Mouse (Mus musculus): Measurements from ENCODE around the gene Prkn. TPM values are rescaled to one million over a fixed set of nuclear protein-coding genes. Genes with fewer than 3 reads are reported as not detected.
A peak's percentile ranks its signal among the peaks of the same experiment; 100 is the strongest.

Gene Prkn
- polyA plus RNA-seq, 1 experiment = 16.7 TPM

DNA sequence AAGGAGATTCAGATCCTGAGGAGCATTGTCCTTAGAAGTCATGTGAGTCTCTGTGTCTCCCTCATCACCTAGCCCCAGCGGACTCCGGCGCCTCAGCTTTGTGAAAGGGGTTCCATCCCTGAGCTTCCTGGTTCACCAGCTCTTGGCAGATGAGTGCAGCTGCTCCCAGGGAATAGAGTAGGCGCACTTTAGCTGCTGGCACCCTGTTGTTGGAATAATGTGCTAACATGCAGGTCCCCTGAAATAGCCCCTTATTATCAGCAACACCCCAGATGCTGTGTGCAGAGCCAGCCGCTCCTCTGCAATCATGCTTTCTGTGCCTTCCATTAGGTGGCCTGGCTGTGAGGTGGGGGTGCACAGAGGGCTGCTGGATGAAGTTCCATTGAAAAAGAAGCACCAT lies 767.7 kb downstream of the Prkn start:
- no peaks in the 10 kb centered on the region for H3K27me3 ChIP-seq (ENCODE audit: control insufficient read depth, insufficient read depth, low read length)
- no peak overlapping the region for H3K4me3 ChIP-seq (replicated peaks; ENCODE audit: insufficient read depth, low read depth, low read length)
- TF ChIP-seq CTCF (IDR thresholded peaks at IDR 0.05; ENCODE audit: borderline replicate concordance, insufficient read depth, low read depth, low read length) = no peak
- no peak for TF ChIP-seq POLR2A (IDR thresholded peaks at IDR 0.05; ENCODE audit: borderline replicate concordance, insufficient read depth, low read length)
- 99% methylated on average over 5 of the region's 5 CpGs for WGBS
- H3K27ac ChIP-seq (ENCODE audit: insufficient read depth, low read length) = no peak overlapping the region
- H3K4me1 ChIP-seq (ENCODE audit: control insufficient read depth, insufficient read depth, low read length) = no peaks in the 10 kb centered on the region
- DNase-seq = no peak

DNA sequence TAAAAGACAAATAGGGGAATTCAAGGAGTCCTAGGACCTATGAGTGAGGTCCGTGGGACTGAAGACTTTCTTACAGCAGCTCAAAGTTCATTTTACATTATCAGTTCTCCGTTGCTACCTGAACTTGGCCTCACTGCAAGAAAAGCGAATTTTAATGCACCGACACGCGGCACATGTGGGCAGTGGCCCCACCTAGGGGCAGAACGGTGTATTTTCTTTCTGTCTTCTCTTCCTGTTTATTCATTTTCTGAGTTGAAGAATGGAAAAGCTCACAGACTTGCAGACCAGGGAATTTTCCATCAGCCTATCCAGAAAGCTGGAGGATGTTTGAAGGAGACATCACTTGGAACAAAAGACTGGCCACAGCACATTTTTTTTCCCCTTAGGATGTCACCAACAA lies 771.3 kb downstream of the Prkn start:
- Histone ChIP-seq H3K27ac (ENCODE audit: insufficient read depth, low read length) (no peak overlapping the region), H3K4me3 (replicated peaks; ENCODE audit: insufficient read depth, low read depth, low read length) (no peak overlapping the region), H3K27me3 (ENCODE audit: control insufficient read depth, insufficient read depth, low read length) (no peaks in the 10 kb centered on the region), H3K4me1 (ENCODE audit: control insufficient read depth, insufficient read depth, low read length) (peaks cover 4% of the 10 kb centered on the region; the same call in 1 of the 2 replicates)
- peak; percentile 69 to 74 for DNase-seq
- peak; percentile 92 for TF ChIP-seq CTCF (IDR thresholded peaks at IDR 0.05; ENCODE audit: borderline replicate concordance, insufficient read depth, low read depth, low read length)
- TF ChIP-seq POLR2A (IDR thresholded peaks at IDR 0.05; ENCODE audit: borderline replicate concordance, insufficient read depth, low read length) = no peak
- 4% methylated on average over 7 of the region's 7 CpGs for whole genome bisulfite sequencing

DNA sequence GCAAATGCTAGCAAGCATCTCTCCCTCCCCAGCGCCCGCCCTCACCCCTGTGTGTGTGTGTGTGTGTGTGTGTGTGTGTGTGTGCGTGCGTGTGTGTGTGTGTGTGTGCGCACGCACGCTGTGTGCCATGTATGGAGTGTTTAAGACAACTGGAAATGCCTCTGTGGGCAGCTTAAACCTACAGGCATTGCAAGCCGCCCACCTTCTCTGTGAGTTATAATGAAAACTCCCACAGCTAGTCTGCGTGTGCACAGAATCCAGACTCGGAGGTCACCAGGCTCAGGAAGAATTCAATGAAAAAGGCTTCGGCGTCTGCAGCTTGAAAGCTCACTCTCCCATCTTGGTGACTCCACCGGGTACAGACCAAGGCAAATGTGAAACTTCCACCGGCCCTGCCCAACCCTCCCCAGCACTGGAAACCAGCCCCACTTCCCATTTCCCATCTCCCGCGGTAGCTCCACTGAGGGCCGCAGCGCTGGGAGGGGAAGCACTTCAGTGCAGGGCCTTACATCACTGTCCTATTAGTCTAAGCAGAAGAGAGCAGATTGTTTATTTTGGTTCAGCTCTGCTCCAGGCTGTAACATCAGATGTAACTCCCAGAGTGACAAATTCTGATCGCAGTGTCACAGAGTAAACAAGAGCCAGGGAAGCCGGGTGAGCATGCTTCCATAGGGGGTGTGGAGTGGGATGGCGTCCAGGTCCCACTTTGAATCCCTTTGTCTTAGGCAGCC lies 772.8 kb downstream of the Prkn start:
- H3K27me3 ChIP-seq (ENCODE audit: control insufficient read depth, insufficient read depth, low read length) = no peaks in the 10 kb centered on the region
- no peak overlapping the region for H3K4me3 ChIP-seq (replicated peaks; ENCODE audit: insufficient read depth, low read depth, low read length)
- peaks cover 4% of the 10 kb centered on the region; the same call in 1 of the 2 replicates for H3K4me1 ChIP-seq (ENCODE audit: control insufficient read depth, insufficient read depth, low read length)
- WGBS = 81% methylated on average over 21 of the region's 21 CpGs
- no peak for TF ChIP-seq POLR2A (IDR thresholded peaks at IDR 0.05; ENCODE audit: borderline replicate concordance, insufficient read depth, low read length)
- TF ChIP-seq CTCF (IDR thresholded peaks at IDR 0.05; ENCODE audit: borderline replicate concordance, insufficient read depth, low read depth, low read length) = no peak
- no peak overlapping the region for H3K27ac ChIP-seq (ENCODE audit: insufficient read depth, low read length)
- no peak for DNase-seq

DNA sequence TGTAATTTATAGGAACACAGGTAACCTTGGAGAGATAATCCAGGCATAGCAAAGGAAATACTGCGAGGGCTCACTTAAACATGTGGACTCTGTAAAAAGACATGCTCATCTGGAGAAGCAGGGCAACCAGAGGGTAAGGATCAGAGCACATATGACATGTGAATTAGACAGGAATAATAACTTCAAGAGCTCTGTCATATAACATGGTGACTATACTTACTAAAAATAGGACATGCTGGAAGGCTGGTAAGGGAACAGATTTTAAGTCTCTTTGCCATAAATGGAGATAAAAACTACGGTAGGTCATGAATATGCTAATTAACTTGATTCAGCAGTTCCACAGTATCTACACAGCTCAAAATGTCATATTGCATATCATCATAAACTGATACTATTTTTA lies 777.4 kb downstream of the Prkn start:
- Histone ChIP-seq H3K27ac (ENCODE audit: insufficient read depth, low read length) (no peak overlapping the region), H3K4me3 (replicated peaks; ENCODE audit: insufficient read depth, low read depth, low read length) (no peak overlapping the region), H3K27me3 (ENCODE audit: control insufficient read depth, insufficient read depth, low read length) (no peaks in the 10 kb centered on the region), H3K4me1 (ENCODE audit: control insufficient read depth, insufficient read depth, low read length) (peaks cover 9% of the 10 kb centered on the region; the same call in 1 of the 2 replicates)
- no peak for DNase-seq
- TF ChIP-seq POLR2A (IDR thresholded peaks at IDR 0.05; ENCODE audit: borderline replicate concordance, insufficient read depth, low read length) (no peak), CTCF (IDR thresholded peaks at IDR 0.05; ENCODE audit: borderline replicate concordance, insufficient read depth, low read depth, low read length) (no peak)
- WGBS = 86% methylated on average over 2 of the region's 2 CpGs

DNA sequence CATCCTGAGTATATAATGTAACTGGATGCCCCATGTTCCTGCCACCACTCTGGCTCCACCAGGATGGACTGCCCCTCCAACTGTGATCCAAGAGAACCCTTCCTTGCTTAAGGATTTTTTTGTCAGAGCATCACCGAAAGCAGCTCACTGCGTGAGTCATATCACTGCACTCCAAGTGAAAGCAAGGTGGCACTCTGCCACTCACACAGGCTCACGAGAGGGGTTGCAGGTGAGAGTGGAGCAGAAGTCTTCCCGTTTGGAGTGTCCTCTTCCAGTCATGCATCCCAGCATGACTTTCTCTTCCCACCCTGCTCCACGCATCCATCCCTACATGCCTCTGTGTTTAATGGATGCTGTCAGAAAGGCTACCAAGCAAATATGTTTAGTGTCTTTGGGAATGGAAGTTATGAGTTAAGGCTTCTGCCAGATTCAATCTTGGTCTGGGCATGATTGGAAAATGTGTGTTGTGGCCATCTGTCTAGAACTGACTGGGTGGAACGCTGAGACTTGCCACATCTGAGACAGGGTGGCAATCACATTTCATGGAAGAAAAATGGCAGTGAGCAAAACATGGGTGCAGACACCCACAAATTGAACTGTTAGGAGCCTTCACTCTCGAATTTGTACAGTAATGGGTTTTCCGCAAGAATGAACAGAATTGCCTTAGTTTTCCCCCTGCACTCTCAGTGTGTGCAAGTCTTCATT lies 778.9 kb downstream of the Prkn start:
- Histone ChIP-seq H3K27ac (ENCODE audit: insufficient read depth, low read length) (no peak overlapping the region), H3K27me3 (ENCODE audit: control insufficient read depth, insufficient read depth, low read length) (no peaks in the 10 kb centered on the region), H3K4me1 (ENCODE audit: control insufficient read depth, insufficient read depth, low read length) (peaks cover 6% of the 10 kb centered on the region; the same call in 1 of the 2 replicates), H3K4me3 (replicated peaks; ENCODE audit: insufficient read depth, low read depth, low read length) (no peak overlapping the region)
- 47% methylated on average over 8 of the region's 8 CpGs for WGBS
- no peak for TF ChIP-seq POLR2A (IDR thresholded peaks at IDR 0.05; ENCODE audit: borderline replicate concordance, insufficient read depth, low read length)
- no peak for TF ChIP-seq CTCF (IDR thresholded peaks at IDR 0.05; ENCODE audit: borderline replicate concordance, insufficient read depth, low read depth, low read length)
- peak in 1 of 2 experiments; percentile 38 for DNase-seq

DNA sequence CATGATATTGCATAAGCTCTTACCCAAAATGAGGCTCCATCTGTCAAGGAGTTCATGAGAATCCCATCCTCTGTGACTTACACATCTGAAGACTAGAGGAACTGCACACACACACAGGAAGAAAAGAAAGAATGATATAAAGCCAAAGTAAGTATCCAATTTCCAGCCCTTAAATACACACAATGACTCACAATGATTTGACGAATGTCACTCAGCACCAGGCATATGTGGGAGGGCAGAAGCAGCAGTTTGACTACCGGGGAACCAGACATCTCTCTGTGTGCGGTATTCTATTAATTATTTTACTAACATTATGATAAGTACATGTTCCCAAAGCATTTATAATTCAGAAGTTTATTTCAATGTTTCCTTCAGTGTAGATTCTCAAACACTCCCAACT lies 780.6 kb downstream of the Prkn start:
- Histone ChIP-seq H3K4me3 (replicated peaks; ENCODE audit: insufficient read depth, low read depth, low read length) (no peak overlapping the region), H3K27ac (ENCODE audit: insufficient read depth, low read length) (no peak overlapping the region), H3K4me1 (ENCODE audit: control insufficient read depth, insufficient read depth, low read length) (peaks cover 5% of the 10 kb centered on the region; the same call in 1 of the 2 replicates), H3K27me3 (ENCODE audit: control insufficient read depth, insufficient read depth, low read length) (no peaks in the 10 kb centered on the region)
- DNase-seq = no peak
- no peak for TF ChIP-seq POLR2A (IDR thresholded peaks at IDR 0.05; ENCODE audit: borderline replicate concordance, insufficient read depth, low read length)
- no peak for TF ChIP-seq CTCF (IDR thresholded peaks at IDR 0.05; ENCODE audit: borderline replicate concordance, insufficient read depth, low read depth, low read length)
- 97% methylated on average over 3 of the region's 3 CpGs for WGBS

DNA sequence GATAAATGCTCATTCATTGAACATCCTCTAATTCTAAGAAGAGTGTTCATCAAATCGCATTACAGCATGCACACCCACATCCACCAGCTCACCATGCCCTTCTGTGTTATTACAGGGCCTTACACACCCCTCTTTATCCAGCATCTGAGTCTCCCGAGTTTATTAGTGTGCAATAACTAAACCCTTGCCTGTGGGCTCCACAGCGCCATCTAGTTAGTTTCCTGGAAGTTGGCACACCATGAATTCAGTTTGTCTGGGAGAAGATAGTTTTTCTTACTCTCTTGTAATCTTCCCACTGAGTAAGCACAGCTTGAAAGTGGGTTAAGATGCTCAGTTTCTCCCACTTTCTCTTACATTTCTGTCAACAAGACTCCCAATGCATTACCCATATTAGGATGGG lies 781.3 kb downstream of the Prkn start:
- 63% methylated on average over 3 of the region's 3 CpGs for WGBS
- peak in 1 of 2 experiments; percentile 15 for DNase-seq
- peaks cover 5% of the 10 kb centered on the region; the same call in 1 of the 2 replicates for H3K4me1 ChIP-seq (ENCODE audit: control insufficient read depth, insufficient read depth, low read length)
- no peaks in the 10 kb centered on the region for H3K27me3 ChIP-seq (ENCODE audit: control insufficient read depth, insufficient read depth, low read length)
- peak; percentile 33; the same call in 1 of the 2 replicates for TF ChIP-seq CTCF (IDR thresholded peaks at IDR 0.05; ENCODE audit: borderline replicate concordance, insufficient read depth, low read depth, low read length)
- no peak for TF ChIP-seq POLR2A (IDR thresholded peaks at IDR 0.05; ENCODE audit: borderline replicate concordance, insufficient read depth, low read length)
- no peak overlapping the region for H3K27ac ChIP-seq (ENCODE audit: insufficient read depth, low read length)
- no peak overlapping the region for H3K4me3 ChIP-seq (replicated peaks; ENCODE audit: insufficient read depth, low read depth, low read length)

All from cerebellum, adult 2 months (tissue).